Mouse (Mus musculus): ENCODE measurements around the gene Mgl2. TPM values are rescaled to one million over a fixed set of nuclear protein-coding genes. Genes with fewer than 3 reads are reported as not detected.
"Not testable (repeated sequence)": the region's sequence is repeated elsewhere in the genome, so short reads cannot be mapped to it uniquely, and the experiment has no call there.

Gene Mgl2
- total and polyA plus RNA-seq, 3 experiments, result 0.08 TPM; not detected in 2

- peak; percentile 60 for DNase-seq (ENCODE audit: extremely low read depth)
- Histone ChIP-seq H3K79me2 (replicated peaks; ENCODE audit: control insufficient read depth, extremely low read depth, insufficient read depth, poor library complexity, severe bottlenecking) (no peaks in the 10 kb centered on the region), H3K27ac (ENCODE audit: insufficient read depth, low read depth) (no peak overlapping the region), H3K9ac (ENCODE audit: insufficient read depth, low read depth) (no peak overlapping the region), H3K27me3 (replicated peaks) (peaks cover 18% of the 10 kb centered on the region), H3K4me1 (ENCODE audit: control insufficient read depth in 1 of 2, insufficient read depth in 2 of 2) (no peaks in the 10 kb centered on the region), H3K4me3 (replicated peaks in 1 of 3; ENCODE audit: low read depth in 2 of 3, low read length in 2 of 3, poor library complexity in 1 of 3) (no peak overlapping the region), H3K4me2 (ENCODE audit: insufficient read depth, low read depth, poor library complexity, severe bottlenecking) (no peak overlapping the region), H3K36me3 (replicated peaks in 1 of 2; ENCODE audit: control insufficient read depth in 1 of 2, insufficient read depth in 1 of 2, low read length in 1 of 2) (no peaks in the 10 kb centered on the region), H3K9me3 (replicated peaks; ENCODE audit: low read length) (no peaks in the 10 kb centered on the region)
- in situ Hi-C loops (cut with MboI; ENCODE audit: low pct_ligation_motif_present, low pct_unique_long_range_greater_than_20kb, low sequenced_read_pairs) (no loop called here), dilution Hi-C loops (cut with MboI; ENCODE audit: extremely low pct_ligation_motif_present, extremely low pct_unique_long_range_greater_than_20kb, low sequenced_read_pairs) (no loop called here)
- TF ChIP-seq SMC3 (IDR thresholded peaks at IDR 0.05; ENCODE audit: low read depth, low read length) (peak; percentile 49; the same call in 1 of the 2 replicates), JUND (conservative IDR thresholded peaks at IDR 0.05; ENCODE audit: low read depth, low read length) (peak; percentile 98), CTCF (conservative IDR thresholded peaks at IDR 0.05 in 1 of 2, IDR thresholded peaks at IDR 0.05 in 1 of 2; ENCODE audit: low read depth in 2 of 2, low read length in 2 of 2) (peak in 1 of 2 experiments; percentile 64; a peak in 2 of 4 replicates), UBTF (IDR thresholded peaks at IDR 0.05; ENCODE audit: low read depth, low read length) (no peak), POLR2A (IDR thresholded peaks at IDR 0.05; ENCODE audit: low read depth, low read length) (no peak), E2F4 (IDR thresholded peaks at IDR 0.05; ENCODE audit: insufficient replicate concordance, low read depth, low read length) (no peak), JUN (IDR thresholded peaks at IDR 0.05; ENCODE audit: insufficient read depth, low read depth, low read length) (peak; percentile 91), CHD1 (IDR thresholded peaks at IDR 0.05; ENCODE audit: low read depth, low read length) (no peak), PAX5 (IDR thresholded peaks at IDR 0.05; ENCODE audit: low read length) (no peak), MAX (IDR thresholded peaks at IDR 0.05; ENCODE audit: low read length) (no peak), POLR2AphosphoS2 (IDR thresholded peaks at IDR 0.05; ENCODE audit: low read depth, low read length) (no peak), RAD21 (IDR thresholded peaks at IDR 0.05; ENCODE audit: low read depth, low read length) (peak; percentile 55), ZNF384 (IDR thresholded peaks at IDR 0.05; ENCODE audit: low read depth, low read length) (peak; percentile 71)
These were observed 20.9 kb downstream of the Mgl2 start for GRCm38 (mm10) chr11:70151072-70151471.

- in situ Hi-C loops (cut with MboI; ENCODE audit: low pct_ligation_motif_present, low pct_unique_long_range_greater_than_20kb, low sequenced_read_pairs); dilution Hi-C loops (cut with MboI; ENCODE audit: extremely low pct_ligation_motif_present, extremely low pct_unique_long_range_greater_than_20kb, low sequenced_read_pairs): not testable (repeated sequence)
These were observed 25.8 kb downstream of the Mgl2 start, which contains the start of gene Clec10a for GRCm38 (mm10) chr11:70155897-70156296. Gene Clec10a, plus strand, starts transcription at chr11:70156197.

GRCm38 (mm10) chr11:70162336-70162735, 32.2 kb downstream of the Mgl2 start:
- no peak overlapping the region for H3K4me2 ChIP-seq (ENCODE audit: insufficient read depth, low read depth, poor library complexity, severe bottlenecking)
- no peaks in the 10 kb centered on the region for H3K4me1 ChIP-seq (ENCODE audit: control insufficient read depth in 1 of 2, insufficient read depth in 2 of 2)
- H3K27me3 ChIP-seq (replicated peaks), result peaks cover 48% of the 10 kb centered on the region
- dilution Hi-C loops (cut with MboI; ENCODE audit: extremely low pct_ligation_motif_present, extremely low pct_unique_long_range_greater_than_20kb, low sequenced_read_pairs), result no loop called here
- H3K36me3 ChIP-seq (replicated peaks in 1 of 2; ENCODE audit: control insufficient read depth in 1 of 2, insufficient read depth in 1 of 2, low read length in 1 of 2), result no peaks in the 10 kb centered on the region
- H3K27ac ChIP-seq (ENCODE audit: insufficient read depth, low read depth), result no peak overlapping the region
- DNase-seq (ENCODE audit: extremely low read depth), result no peak
- H3K79me2 ChIP-seq (replicated peaks; ENCODE audit: control insufficient read depth, extremely low read depth, insufficient read depth, poor library complexity, severe bottlenecking), result no peaks in the 10 kb centered on the region
- in situ Hi-C loops (cut with MboI; ENCODE audit: low pct_ligation_motif_present, low pct_unique_long_range_greater_than_20kb, low sequenced_read_pairs), result no loop called here
- no peak overlapping the region for H3K4me3 ChIP-seq (replicated peaks in 1 of 3; ENCODE audit: low read depth in 2 of 3, low read length in 2 of 3, poor library complexity in 1 of 3)
- no peak overlapping the region for H3K9ac ChIP-seq (ENCODE audit: insufficient read depth, low read depth)
- no peaks in the 10 kb centered on the region for H3K9me3 ChIP-seq (replicated peaks; ENCODE audit: low read length)
- TF ChIP-seq ELF1 (IDR thresholded peaks at IDR 0.05; ENCODE audit: low read depth, low read length), result no peak
- TF ChIP-seq MYC (IDR thresholded peaks at IDR 0.05; ENCODE audit: low read depth, low read length), result no peak
- TF ChIP-seq GABPA (IDR thresholded peaks at IDR 0.05; ENCODE audit: insufficient replicate concordance, low read depth, low read length), result no peak
- no peak for TF ChIP-seq JUND (conservative IDR thresholded peaks at IDR 0.05; ENCODE audit: low read depth, low read length)
- TF ChIP-seq IRF4 (IDR thresholded peaks at IDR 0.05; ENCODE audit: low read depth, low read length), result no peak
- no peak for TF ChIP-seq ZKSCAN1 (IDR thresholded peaks at IDR 0.05; ENCODE audit: borderline replicate concordance, low read depth, low read length)
- no peak for TF ChIP-seq NELFE (IDR thresholded peaks at IDR 0.05; ENCODE audit: low read depth, low read length)
- no peak for TF ChIP-seq E2F4 (IDR thresholded peaks at IDR 0.05; ENCODE audit: insufficient replicate concordance, low read depth, low read length)
- no peak for TF ChIP-seq PAX5 (IDR thresholded peaks at IDR 0.05; ENCODE audit: low read length)
- TF ChIP-seq POLR2A (IDR thresholded peaks at IDR 0.05; ENCODE audit: low read depth, low read length), result no peak
- no peak for TF ChIP-seq NRF1 (IDR thresholded peaks at IDR 0.05; ENCODE audit: low read depth, low read length)
- no peak for TF ChIP-seq JUN (IDR thresholded peaks at IDR 0.05; ENCODE audit: insufficient read depth, low read depth, low read length)
- TF ChIP-seq MAZ (IDR thresholded peaks at IDR 0.05; ENCODE audit: low read depth, low read length), result no peak
- TF ChIP-seq TCF12 (IDR thresholded peaks at IDR 0.05; ENCODE audit: low read depth, low read length), result no peak
- no peak for TF ChIP-seq MEF2A (IDR thresholded peaks at IDR 0.05; ENCODE audit: borderline replicate concordance, low read depth, low read length)
- no peak for TF ChIP-seq EP300 (IDR thresholded peaks at IDR 0.05; ENCODE audit: low read length)
- no peak for TF ChIP-seq ZNF384 (IDR thresholded peaks at IDR 0.05; ENCODE audit: low read depth, low read length)
- TF ChIP-seq SIN3A (IDR thresholded peaks at IDR 0.05; ENCODE audit: low read length), result no peak
- no peak for TF ChIP-seq HCFC1 (IDR thresholded peaks at IDR 0.05; ENCODE audit: low read depth, low read length)

More at GRCm38 (mm10) chr11:70155897-70156296, 25.8 kb downstream of the Mgl2 start, which contains the start of gene Clec10a:
- H3K9me3 ChIP-seq (replicated peaks; ENCODE audit: low read length); H3K9ac ChIP-seq (ENCODE audit: insufficient read depth, low read depth); H3K27ac ChIP-seq (ENCODE audit: insufficient read depth, low read depth); DNase-seq (ENCODE audit: extremely low read depth); H3K4me2 ChIP-seq (ENCODE audit: insufficient read depth, low read depth, poor library complexity, severe bottlenecking); H3K4me1 ChIP-seq (ENCODE audit: control insufficient read depth in 1 of 2, insufficient read depth in 2 of 2); H3K36me3 ChIP-seq (replicated peaks in 1 of 2; ENCODE audit: control insufficient read depth in 1 of 2, insufficient read depth in 1 of 2, low read length in 1 of 2); H3K79me2 ChIP-seq (replicated peaks; ENCODE audit: control insufficient read depth, extremely low read depth, insufficient read depth, poor library complexity, severe bottlenecking); H3K4me3 ChIP-seq (replicated peaks in 1 of 3; ENCODE audit: low read depth in 2 of 3, low read length in 2 of 3, poor library complexity in 1 of 3): not testable (repeated sequence)
- peaks cover 16% of the 10 kb centered on the region for H3K27me3 ChIP-seq (replicated peaks)

Data from CH12.LX (cell line).